Mouse (Mus musculus): ENCODE measurements around the gene Prr15l. TPM values are rescaled to one million over a fixed set of nuclear protein-coding genes. Genes with fewer than 3 reads are reported as not detected.

Gene Prr15l
- total RNA-seq, 2 experiments from 2014 or later, result not detected

DNA sequence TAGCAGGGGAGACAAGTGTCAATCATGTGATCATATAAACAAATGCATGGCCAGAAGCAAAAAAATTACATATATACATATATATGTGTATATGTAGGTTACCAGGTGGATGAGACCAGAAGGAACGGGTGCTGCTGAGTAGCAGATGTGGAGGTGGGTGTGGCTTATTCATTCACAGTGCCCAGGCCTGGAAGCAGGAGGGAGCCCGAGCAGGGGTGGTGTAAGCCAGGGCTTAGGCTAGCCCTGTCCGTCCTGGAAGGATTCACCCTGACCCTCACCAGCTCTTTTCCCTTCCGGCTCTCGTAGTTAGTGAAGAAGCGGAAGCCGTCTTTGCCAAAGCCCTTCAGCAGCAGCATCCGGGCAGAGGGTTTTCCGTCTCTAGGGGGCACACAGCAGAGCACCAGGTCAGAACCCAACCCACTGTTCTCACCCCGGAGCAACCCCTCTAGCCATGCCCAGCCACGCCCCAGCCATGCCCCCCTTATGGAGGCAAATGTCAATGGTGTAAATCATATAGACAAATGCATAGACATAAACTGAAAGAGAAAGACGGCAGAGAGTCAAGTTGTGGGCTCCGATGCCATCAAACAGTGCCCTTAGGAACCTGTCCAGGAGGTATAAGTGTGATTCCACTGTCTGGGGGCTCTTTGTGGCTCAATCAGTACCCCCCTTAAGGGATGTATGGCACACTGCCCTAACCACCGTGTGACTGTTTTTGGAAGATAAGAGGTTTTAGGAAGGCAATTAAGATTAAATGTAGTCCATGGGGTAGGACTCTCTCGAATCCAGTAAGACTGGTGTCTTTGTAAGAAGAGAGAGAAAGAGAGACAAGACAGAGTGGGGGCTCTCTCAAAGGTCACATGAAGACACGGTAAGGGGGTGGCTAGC is 12.9 kb downstream of the Prr15l start:
- intact Hi-C loops (cut with DNase I; ENCODE audit: low total_unique reads), result no loop called here
- no peak for DNase-seq

DNA sequence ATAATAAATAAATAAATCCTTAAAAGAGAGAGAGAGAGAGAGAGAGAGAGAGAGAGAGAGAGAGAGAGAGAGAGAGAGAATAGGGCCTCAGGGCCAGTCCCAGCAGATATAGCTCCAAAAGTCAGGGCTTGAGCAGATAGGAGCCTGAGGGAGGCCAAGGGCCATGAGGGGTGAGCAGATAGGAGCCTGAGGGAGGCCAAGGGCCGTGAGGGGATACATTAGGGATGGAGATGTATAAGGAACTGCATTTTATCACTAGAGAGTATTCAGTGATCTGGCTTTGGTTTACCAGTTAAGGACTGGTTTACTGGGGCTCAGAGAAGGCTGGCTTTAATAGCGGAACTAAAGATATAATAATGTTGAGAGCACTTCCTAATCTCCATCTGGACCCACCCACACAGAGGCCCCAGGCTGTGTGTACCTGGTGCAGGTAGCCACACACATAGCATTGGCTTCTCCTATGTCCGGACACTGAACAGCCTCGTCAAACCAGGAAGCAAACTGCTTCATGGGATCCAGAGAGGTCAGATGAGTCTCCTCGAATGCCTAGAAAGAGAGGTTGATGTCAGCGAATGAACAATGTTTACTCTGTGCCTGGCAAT is 14.2 kb downstream of the Prr15l start:
- intact Hi-C loops (cut with DNase I; ENCODE audit: low total_unique reads), result no loop called here
- DNase-seq, result no peak

DNA sequence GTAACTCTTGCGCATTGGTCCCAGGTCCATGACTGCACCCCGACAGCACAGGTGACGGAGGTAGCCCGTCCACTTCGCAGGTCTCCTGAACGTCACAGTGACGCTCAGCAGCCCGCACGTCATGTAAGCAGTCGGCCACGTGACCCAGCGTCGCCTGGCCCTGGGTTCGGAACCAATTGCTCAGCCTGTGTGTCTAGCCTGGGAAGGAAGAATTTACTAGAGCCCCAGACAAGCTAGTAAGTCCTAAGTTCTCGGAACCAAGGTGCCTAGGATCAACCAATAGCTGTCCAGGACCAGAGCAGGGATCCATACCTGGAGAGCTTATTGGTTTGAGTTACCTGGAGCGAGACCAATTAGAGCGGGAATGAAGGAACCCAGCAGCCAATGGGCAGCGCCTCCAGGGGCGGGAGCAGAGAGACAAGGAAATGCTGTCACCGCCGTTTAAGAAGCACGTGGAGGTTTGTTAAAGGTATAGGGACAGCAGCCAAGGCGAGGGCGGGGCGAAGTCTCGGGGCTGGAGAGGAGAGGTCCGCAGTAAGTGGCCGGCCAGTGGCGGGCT is 15.9 kb downstream of the Prr15l start, which contains the start of gene Pnpo:
Gene Pnpo, minus strand, starts transcription at position 241 of the 559 bp plus-strand sequence.
- DNase-seq, result peak; percentile 87
- intact Hi-C loops (cut with DNase I; ENCODE audit: low total_unique reads), result no loop called here

DNA sequence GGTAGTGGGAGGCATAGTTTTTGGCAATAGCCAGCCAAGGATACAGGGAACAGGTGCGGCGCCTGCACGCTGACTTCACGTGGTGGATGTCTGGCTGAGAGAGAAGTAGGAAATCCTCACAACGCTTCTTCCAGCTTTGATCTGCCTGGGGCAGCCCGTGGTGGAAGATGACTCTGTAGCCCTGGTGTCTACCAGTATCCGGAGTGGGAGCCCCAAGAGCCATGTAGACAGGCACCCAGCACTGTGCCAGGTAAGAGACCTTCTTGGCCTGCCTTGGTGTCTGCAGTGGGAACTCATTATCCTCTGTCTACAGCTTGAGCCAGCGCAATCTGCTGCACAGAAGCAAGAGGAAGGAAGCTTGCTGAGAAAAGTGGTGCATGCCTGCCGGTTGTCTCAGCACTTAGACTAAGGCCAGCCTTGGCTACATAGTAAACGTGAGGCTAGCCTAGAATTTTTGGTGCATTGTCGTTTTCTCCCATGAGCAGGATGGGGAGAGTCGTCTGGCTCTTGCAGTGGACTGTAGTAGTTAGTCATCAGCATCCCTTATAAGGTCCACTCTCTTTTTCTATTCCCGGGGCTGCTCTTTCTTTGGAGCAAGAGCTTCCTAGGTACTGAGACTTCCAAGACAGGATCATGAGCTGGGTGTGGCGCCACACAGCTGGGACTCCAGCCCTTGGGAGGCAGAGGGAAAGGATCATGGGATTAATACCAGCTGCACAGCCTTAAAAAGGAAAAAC is 17.1 kb downstream of the Prr15l start:
- no peak for DNase-seq
- intact Hi-C loops (cut with DNase I; ENCODE audit: low total_unique reads), result no loop called here

DNA sequence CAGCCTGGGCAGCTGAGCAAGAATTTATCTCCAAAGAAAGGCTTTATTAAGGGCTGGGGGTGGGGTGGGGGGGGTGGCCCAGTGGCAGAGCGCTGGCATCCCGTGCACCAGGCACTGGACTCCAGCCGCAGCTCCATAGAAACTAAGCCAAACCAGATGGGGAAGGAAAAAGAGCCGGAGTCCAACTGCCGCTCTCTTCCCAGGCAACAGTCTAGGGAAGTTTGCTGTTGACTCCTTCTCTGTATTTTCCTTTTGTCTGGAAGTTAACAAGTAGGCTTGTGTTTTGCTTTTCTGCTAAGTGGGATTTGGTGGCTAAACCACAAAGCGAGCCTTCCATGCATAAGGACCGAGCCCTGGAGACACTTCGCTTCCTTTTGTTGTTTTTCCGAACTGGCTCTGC is 18.6 kb downstream of the Prr15l start:
- no peak for DNase-seq
- intact Hi-C loops (cut with DNase I; ENCODE audit: low total_unique reads), result no loop called here

DNA sequence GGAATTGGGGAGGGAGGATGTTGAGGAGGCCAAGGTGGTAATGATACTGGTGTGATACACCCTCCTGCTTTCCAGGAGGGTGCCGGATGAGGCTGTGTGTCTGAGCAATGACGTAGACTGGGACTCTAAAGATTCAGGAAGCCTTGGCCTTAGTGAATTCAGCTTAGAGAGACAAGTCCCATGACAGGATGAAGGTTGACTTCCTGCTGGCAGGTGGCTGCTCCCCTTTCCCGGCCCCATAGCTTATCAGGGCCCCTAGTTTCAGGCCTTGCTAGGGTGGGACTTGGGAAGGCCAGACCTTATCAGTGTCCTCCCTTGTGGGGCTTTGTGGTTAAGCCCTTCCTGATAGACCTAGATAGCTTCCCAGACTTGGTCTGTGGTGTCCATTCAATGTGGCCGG is 19.9 kb downstream of the Prr15l start:
- intact Hi-C loops (cut with DNase I; ENCODE audit: low total_unique reads), result no loop called here
- DNase-seq, result no peak

DNA sequence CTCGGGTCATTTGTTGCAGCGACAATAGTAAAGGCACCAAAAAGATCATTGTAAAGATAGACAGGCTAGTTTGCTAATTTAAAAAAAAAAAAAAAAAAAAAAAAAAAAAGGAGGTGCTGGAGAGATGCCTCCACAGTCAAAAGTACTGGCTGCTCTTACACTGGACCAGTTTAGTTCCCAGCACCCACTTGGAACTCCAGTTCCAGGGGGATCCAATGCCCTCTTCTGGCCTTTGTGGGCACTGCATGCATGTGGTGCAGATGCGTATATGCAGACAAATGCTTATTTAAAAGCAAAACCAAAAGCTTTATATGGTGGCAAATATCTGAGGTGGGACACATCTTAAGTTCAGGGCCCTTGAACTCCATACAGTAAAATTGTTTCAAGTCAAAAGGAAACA is 22.9 kb downstream of the Prr15l start:
- intact Hi-C loops (cut with DNase I; ENCODE audit: low total_unique reads), result no loop called here
- DNase-seq, result no peak

DNA sequence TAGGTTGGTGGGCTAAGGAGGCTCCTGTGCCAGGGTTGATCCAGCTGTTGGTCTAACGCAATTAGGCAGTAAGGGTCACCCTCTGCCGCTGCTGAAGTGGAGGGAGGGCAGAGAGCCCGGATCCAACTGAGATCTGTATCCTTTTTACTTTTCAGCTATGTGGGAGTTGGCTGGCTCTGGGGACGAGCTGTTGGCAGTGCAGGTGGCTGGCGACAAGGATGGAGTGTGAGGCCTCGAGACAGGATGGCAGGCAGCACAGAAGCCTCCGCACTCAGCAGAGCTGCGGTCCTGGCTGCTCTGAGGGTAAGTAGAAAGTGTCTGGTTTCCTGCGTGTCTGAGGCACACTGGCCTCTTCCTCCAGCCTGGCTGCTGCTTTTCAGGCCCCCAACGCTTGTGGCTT is 24.5 kb downstream of the Prr15l start:
- no peak for DNase-seq
- intact Hi-C loops (cut with DNase I; ENCODE audit: low total_unique reads), result no loop called here

DNA sequence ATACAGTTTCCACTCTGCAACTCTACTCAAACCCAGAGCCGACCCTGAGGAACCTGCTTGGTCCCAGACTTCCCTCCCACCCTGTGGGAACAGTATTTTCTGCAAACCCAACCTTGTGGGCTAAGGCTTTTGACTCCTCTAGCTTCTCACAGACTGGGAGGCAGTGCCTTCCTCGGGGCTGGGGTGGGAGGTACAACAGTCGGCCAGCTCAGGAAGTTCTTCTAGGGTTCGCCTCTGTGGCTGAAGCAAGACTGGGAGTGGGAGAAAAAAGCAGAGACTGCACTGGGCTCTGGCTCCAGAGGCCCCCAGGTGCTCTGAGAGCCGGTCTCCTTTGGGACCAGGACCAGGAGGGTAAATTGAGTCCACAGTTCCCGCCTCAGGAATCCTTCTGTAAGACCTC is 25.0 kb downstream of the Prr15l start:
- intact Hi-C loops (cut with DNase I; ENCODE audit: low total_unique reads), result no loop called here
- DNase-seq, result no peak

DNA sequence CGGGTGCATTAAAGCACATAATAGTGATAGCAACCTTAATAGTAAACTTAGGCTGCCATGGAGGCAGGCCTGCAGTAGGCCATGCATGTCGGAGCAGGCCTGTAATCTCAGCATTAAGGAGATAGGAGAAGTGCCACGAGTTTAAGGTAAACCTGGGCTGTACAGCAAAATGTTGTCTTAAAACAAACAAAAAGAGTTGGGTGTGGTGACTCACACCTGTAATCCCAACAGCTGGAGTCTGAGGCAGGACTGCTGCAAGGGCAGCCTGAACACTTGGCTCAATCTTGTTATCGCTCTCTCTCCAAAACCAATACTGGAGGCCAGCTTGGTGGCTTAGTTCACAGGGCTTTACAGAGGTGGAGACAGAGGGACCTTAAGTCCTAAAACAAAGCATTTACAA is 27.2 kb downstream of the Prr15l start:
- intact Hi-C loops (cut with DNase I; ENCODE audit: low total_unique reads), result no loop called here

DNA sequence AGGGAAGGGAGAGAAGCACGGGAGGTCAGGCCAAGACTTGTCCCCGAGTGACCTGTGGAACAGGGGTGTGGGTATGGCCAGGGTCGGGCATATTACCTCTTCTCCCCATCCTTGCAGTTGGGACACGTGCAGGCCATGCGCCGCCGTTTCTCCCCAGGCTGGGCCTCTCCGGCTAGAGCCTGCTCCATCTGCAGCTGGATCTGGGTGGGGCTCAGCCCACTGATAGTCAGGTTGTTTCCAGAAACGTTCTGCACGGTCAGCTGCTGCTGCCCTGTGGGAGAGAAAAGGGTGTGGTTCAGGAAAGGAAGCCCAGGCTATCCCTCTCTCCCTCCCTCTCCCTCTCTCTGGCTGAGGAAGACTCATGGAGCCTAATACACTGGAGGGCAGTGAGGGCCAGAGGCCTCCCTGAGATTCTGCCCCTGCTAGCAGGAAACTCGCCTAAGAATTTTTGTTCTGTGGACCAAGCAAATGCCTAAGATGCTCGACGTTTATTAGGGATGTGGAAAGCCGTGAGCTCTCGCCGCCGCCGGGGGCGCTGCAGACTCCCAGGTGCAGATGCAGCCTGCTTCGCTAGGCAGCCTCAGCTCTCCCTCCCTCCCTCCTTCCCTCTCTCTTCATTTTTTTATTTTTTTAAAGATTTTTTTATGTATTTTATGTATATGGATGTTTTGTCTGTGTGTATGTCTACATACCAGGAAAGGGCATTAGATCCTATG is 28.3 kb downstream of the Prr15l start:
- intact Hi-C loops (cut with DNase I; ENCODE audit: low total_unique reads), result no loop called here

More for the DNA sequence above, 27.2 kb downstream of the Prr15l start:
- DNase-seq, result no peak

DNA sequence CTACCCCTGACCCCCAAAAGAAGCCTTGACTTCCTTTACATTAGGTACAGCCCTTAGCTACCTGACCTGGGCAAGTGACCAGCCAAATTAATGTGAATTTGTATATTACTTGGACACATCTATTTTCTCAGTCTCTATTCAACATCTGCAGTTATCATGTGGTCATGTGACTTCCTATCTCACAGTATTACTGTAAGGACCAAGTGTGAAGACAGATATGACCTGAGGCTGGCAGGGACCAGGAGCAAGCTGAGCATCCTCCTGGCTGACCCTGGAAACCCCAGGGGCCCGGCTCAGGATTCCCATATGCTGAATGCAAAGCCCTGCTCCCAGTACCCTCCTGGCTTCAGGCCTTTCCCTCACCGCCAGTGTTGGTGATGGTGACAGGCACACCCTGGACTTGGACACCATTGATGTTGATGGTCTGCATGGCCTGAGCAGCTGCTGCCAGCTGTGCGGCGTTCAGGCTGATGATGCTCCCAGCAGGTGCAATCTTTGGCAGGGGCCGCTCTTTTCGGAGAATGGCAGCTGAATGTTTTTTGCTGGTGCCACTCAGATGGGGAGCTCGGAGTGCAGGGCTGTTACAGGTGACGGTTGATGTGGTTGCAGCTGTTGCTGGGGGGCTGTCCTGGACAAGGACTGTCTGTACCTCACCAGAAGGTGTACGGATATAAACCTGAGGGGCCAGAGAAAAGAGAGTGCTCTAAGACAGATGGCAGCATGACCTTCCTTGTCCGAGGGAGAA is 29.3 kb downstream of the Prr15l start:
- intact Hi-C loops (cut with DNase I; ENCODE audit: low total_unique reads), result no loop called here
- DNase-seq, result no peak

More for the DNA sequence above, 28.3 kb downstream of the Prr15l start:
- DNase-seq, result peak; percentile 74

DNA sequence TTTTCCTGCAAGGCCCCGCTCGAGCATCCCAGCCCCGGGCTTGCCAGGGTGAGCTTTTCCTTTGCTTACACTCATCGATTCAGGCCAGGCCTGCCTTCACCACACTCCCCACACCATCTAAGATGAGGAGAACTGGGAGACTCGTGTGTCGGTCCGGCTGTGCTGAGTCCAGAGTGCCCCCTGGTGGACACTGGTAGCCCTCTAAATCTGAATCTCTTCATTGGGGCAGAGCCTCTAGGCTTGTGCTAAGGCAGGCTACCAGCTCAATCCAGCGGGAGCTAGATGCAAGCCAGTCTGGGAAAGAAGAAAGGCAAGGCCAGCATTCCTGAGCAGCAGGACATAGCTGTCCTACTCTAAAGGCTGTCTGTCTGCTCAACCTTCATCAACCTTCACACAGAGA is 35.7 kb downstream of the Prr15l start:
- intact Hi-C loops (cut with DNase I; ENCODE audit: low total_unique reads), result loop anchor here (5.0 kb wide), 1 partner anchor 46 kb away; the partner anchor contains the start of gene Cdk5rap3
- peak; percentile 92 for DNase-seq

DNA sequence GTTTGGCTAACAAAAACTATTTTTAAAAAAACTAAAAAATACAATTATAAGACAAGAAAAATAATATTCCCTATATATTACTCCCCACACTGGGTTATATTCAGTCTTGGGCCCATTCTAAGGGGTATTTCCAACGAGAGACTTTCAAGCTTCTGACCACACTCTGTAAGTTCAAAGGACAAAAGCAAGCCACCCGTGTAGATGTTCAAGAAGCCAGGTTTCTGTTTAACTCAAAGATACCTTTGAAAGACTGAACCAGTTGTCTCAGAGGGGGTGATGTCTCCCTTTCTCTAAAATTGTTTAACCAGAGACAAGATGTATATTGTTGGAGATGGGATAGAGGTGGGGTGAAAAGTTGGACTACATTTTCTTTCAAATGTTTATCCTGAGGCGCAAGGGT is 38.3 kb downstream of the Prr15l start:
- no peak for DNase-seq
- intact Hi-C loops (cut with DNase I; ENCODE audit: low total_unique reads), result no loop called here

DNA sequence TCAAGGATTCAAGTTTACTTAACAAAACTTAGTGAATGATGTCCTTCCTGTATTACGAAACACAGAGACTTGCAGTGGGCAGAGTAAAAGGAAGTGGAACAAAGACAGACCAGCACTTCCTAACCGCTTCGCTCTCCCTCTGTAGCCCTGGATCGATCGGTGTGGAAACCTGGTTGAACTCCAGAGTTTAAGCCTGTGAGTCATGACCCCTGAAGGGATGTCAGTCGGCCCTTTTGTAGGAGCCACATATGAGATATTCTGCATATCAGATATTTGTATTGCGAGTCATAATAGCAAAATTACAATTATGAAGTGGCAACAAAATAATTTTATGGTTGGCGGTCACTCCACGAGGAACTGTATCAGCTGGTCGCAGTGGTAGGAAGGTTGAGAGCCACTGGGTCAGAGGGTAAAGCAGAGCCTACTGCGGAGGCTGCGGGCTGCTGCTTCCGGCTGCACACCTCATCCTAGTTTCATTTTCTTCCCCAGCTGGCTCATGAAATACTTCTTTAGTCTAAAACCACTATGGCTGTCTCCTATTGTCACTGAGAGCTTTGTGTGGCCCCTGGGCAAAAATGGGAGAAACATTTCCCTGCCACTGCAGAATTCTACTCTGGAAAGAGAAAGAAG is 39.1 kb downstream of the Prr15l start:
- DNase-seq, result no peak
- intact Hi-C loops (cut with DNase I; ENCODE audit: low total_unique reads), result no loop called here

DNA sequence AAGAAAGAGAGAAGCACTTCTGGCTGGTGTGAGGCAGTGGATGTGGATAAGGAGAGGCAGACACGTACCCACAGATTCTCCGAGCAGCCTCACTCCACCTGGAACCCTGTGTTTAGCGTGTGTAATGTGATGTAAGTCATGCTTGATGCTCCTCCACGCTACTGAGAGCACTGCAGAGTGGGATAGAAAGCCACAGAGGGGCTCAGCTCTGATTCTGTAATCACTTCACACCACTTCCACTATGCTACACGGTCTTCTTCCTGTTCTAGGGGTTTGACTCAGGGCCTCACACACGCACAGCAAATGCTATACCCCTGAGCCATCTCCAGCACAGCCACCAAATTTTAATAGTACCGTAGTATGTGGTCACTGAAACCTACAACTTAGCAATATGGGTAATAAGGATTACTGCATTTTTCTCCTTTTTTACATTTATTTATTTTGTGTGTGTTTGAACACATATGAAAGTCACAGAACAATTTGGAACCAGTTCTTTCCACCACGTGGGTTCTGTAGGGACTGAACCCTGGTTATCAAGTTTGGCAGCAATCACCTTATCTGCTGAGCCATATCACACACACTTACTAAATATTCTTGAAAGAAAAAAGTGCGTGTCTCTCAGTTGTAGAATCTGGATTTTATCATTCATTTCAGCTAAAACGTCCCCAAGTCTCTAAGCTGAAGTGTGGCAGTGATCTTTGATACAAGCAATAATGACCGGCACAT is 39.8 kb downstream of the Prr15l start:
- no peak for DNase-seq
- intact Hi-C loops (cut with DNase I; ENCODE audit: low total_unique reads), result no loop called here

DNA sequence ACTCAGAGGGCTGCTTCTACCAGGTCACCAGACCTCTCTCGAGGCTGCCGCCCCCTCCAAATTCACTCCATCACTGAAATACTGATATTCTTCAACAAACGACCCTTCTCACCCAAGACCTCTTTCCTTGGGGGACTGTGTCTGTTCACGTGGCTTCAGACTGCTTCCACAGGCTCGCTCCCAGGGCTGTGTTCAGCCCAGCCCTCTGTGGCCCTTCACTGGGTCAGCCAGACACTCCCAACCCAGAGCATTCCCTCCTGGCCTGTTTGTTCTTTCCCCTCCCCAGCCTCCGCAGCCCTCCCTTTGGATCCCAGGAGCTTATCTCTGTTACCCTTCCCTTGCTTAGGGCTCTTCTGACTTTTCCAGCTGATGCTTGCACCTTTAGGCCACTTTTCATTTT is 40.6 kb downstream of the Prr15l start:
- intact Hi-C loops (cut with DNase I; ENCODE audit: low total_unique reads), result no loop called here

DNA sequence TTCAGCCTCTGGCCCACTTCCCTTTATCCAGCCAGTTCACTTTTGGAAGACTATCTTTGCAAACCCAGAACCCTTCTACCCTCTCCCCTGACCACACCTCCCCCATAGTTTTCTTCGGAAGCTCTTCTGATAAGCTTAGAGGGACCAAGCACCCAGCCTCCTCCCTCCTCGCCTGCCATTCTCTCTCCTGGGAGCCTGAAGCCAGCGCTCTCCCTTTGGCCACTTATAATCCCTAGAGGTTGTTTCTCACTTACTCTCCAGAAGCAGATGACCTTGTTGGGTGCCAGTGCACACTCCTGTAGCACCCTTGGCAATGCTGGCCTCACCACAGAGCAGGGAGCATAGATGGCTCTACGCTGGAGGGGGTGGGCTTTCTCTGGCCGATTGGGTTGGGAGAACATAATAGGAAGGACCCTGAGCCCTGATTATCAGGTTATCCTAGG is 41.4 kb downstream of the Prr15l start:
- intact Hi-C loops (cut with DNase I; ENCODE audit: low total_unique reads), result no loop called here
- DNase-seq, result no peak

More for the DNA sequence above, 40.6 kb downstream of the Prr15l start:
- peak; percentile 54 for DNase-seq

Data from gastrocnemius, postnatal 14 days (tissue).